Mouse (Mus musculus): ENCODE measurements at regions not wholly inside any gene's neighbourhood (a gene's known extent, or its start where the extent isn't known, plus 50 kb on each side); places are given as distances from the start of the nearest gene placed in this dataset.

DNA sequence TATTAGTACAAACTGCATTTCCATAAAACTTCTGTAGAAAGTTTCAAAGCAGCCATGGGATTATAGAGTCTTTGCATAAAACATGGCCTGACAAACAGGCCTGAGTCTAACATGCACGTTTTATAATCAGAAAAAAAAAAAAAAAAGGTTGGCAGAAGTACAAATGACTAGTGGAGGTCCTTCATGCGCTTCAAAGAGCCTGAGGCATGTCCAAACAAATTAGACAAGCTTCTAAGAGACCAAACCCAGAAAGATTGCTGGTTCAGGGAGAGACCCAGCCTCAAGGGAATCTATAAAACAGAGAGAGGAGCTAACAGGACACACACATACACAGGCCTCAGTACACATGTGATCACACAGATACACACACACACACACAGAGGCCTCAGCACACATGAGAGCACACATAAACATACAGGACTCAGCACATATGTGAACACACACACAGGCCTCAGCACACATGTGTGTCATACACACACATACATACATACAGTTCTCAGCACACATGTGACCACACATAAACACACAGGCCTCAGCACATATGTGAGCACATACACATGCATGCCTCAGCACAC is 57.0 kb upstream of the Gnaq start:
- DNase-seq: peak; percentile 8

DNA sequence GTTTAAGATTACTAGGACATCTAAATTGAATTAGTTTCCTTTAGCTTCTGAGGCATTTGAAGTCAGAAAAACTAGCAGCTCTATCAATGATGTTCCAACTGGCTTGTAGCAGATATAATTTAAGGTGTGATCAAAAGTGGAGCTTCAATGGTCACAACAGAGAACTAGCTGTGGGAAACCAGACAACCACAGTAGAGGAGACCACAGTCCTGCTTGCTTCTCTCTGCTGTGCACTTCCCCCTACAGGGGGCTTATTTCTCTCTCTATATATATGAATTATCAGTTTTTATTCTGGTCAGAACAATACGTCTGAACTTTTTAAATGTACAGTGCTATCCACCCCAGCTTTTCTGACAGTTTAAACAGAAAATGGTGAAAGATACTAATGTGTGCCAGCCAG is 57.6 kb upstream of the Gnaq start:
- no peak for DNase-seq

DNA sequence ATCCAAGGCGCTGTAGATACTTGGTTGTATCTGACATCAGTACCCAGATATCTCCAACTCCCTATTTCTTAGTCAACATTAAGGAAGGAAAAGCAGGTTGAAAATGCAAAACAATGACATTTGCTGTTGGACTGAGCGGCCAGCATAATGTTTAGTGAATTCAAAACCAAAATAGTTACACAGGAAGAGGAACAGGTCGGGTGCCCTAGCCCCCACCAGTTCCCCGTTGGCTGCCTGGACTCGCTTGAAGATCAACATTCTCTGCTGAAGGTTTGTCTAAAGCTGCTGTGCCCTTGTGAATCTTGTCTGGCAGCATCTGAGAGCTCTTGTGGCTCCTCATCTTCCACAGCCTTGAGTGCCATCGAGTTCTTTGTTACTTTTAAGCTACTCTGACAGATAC is 65.3 kb upstream of the Gnaq start:
- DNase-seq: no peak

DNA sequence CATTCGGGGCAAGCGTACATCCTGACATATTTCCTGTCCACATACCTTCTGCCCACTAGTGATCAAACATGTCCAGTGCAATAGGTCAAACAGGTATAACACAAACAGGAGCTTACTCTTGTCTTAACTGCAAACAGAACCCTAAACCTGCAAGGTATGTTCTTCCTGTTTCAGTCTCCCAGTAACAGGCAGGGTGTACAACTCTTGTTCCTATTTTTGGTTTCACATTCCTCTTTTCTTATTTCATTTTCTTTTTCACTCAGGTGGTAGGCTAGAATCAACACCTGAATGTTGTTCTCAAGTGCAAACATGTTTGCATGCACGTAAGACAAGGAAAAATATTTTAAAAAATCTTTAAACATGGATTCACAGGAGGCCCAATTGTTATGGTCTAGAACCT is 67.7 kb upstream of the Gnaq start:
- DNase-seq: no peak

DNA sequence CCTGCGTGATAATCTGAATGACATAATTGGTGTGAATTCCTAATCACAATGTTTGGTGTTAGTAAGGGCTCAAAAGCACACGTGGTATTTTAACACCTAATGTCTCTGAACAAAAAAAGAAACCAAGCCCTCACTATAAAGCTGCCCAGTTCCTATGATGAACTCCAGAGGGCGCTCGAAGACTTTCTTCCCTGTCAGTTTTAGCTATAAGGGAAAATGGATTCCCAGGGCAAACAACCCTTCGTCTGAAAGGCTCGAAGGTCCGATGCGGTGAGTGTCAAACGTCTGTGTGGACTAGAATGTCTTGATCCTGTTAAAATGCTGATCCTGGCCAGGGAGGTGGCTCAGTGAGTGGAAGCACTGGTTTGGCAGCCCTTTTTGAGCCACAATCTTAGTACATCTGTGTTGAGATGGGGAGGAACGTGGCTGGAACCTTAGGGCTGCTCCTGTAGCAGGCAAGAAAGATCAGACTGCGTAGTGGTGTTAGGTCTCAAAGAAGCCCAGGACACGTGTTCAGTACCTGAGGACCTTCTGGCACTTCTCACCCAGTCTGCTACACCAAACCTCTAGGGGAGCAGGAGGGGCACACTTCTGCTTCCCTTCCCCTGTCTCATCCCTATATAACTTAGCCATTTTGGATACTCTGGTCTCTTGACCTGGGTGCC is 68.6 kb upstream of the Gnaq start:
- peak; percentile 88 for DNase-seq

DNA sequence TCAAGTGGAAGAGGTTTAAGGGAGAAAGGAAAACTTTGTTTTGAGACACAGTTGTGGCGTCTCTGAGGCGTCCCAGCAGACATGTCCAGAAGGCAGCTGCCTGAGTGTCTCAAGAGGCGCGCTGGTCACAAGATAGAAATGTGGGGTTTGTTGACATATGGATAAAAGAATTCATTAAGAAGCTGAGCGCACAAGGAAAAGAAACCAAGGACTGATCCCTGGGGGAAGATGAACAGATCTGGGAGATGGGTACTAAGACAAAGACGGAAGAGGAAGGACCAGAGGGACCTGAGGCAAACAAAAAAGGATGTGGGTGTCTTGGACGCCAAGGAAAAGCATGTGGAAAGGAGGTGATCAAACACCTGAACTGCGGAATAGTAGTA is 69.1 kb upstream of the Gnaq start:
- no peak for DNase-seq

DNA sequence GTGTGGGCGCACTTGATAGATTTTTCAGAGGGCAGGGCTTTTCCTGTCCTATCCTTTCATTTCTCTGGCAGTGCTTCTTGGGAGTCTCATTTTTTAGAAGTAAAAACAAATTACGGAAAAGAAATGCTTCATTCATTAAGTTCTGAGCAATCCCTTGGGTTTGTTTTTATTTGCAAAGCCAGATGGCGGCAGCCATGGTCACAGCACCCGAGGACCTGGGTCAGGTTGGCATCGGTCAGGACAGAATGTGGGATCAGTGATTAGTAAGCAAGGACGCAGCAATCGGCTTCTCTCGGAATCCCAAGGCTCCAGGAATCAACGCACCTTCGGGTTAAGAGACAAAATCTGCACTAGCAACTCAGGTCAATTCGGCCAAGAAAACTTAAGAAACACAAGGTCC is 70.8 kb upstream of the Gnaq start:
- no peak for DNase-seq

DNA sequence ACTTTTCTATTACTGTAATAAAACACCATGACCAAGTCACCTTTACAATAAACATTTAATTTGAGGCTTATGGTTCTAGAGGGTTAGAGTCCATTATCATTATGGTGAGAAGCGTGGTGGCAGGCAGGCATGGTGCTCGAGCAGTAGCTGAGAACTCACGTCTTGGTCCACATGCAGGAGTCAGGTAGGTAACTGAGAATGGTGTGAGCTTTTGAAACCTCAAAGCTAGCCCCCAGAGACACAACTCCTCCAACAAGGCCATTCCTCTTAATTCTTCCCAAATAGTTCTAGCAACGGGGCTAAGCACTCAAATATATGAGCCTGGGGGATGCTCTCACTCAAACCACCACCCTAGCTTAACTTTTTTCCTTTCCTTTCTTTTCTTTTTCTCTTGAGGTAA is 73.6 kb upstream of the Gnaq start:
- no peak for DNase-seq

DNA sequence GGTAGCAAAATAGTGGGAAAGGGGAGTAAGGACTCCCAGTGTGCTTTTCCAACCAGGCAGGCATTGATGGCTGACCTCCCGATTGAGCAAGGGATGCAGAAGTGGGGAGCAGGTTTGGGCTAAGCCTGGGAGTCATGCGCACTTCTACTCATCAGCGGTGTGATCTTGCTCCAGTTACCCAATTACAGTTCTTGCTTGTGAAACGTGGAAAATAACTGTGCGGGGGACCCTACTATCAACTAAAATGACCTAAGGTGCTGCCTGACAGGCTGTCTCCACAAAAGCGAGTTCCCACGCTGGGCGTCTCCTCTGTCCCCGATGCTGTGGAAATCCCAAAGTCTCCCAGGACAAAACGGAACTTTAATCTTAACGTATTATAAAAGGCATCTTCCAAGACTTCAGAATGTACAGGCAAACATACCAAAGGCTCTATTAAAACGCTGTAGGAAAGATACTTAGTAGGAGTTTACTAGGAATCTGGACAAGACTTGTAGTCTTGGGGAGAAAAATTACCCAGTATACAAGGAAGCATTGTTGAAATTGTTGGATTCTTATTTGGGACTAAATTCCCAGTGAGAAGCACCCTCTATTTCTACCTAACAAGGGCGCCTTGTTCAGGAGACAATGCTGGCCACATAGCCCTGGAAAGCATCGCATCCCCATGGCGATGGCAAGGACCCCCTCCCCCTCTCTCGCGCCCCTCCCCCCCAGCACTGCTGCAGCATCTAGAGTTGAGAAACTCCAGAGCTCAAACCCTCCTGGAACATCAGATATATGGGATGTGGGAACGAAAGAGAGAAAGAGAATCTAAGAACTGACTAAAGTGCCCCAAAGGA is 65.6 kb upstream of the Cep78 start:
- peak; percentile 70 for DNase-seq

DNA sequence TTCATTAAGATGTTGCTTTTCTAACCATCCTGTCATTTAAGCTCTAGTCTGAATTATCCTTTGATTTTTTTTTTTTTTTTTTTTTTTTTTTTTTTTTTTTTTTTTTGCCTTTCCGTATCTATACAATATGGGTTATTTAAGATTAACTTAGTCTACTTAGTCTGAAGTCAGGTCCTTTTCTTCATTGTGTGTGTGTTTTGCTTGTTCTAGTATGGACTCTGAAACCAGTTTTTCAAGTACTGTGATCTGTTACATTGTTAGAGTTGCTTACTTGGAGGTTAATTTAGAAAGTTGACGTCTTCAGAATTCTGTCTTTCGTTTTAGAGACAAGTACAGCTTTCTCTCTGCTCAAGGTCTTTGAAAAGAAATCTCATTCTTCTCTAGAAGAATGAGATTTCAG is 64.9 kb upstream of the Cep78 start:
- no peak for DNase-seq

DNA sequence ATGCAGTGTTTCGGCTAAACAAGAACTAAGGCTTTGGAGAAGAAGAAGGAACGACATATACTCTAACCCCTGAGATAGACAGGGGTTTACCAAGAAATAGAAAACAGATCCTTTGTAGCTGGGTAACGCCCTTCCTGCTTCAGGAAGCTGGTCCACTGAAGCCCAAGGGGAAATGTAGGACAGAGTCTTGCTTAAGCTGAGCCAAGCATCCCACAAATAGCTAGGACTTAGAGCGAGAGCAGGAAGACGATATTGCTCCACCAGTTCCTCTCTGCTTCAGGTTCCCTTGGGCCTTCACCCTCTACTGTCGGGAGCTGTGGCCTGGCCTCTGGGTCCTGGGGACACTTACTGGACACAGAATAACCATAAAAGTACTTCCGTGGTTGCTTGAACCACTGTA is 62.2 kb upstream of the Cep78 start:
- DNase-seq: no peak

DNA sequence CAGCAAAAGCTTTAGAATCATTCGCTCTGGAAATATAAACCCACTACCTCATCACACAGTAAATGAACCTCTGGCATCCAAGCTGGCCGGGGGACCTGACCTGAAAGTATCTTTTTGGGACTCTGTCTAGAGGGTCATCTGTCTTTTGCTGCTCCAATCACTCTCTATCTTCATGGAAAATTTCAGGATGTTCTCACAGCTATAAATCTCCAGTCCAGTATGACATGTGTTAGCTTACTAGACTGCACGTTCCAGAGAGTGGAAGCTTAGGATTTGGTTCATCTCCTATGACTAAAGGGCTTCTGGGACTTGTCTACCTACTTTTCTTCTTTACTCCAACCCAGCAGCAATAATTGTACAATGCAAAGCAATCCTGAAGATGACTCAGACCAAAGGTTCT is 60.5 kb upstream of the Cep78 start:
- DNase-seq: no peak

DNA sequence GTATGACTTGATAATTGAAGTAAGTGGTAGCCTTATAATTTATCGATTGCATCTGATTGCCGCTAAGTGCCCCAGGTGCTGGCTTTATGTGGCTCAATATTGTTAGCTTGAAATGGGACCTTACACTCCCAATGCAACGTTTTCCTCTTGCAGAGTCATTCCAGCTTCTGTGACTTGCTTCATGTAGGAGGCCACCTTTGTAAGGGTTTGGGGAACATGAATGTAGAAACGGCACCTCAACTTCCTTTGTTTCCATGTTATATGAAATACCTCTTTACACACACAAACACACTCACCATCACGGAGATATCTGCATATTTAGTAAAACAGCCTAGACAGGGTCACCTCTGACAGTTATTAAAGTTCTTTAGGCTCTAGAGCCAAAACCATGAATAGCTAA is 59.4 kb upstream of the Cep78 start:
- no peak for DNase-seq

DNA sequence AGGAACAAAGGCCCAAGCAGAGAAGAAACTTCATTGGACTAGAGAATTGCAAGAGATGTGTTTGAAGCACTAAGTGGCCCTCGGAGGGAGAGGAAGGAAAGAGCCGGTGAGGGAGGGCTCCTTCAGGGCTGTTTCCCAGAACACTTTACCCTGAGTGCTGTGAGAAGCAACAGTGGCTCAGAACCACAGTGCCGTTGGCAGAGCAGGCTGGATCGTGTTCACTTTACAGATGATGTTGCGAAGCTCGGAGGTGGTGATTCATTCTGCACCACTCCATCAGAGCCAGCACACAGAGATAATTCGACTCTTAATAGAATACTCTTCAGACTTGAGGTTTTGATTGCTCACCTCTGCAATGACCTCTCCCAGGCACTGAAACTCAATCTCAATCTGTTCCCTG is 58.2 kb upstream of the Cep78 start:
- DNase-seq: no peak

DNA sequence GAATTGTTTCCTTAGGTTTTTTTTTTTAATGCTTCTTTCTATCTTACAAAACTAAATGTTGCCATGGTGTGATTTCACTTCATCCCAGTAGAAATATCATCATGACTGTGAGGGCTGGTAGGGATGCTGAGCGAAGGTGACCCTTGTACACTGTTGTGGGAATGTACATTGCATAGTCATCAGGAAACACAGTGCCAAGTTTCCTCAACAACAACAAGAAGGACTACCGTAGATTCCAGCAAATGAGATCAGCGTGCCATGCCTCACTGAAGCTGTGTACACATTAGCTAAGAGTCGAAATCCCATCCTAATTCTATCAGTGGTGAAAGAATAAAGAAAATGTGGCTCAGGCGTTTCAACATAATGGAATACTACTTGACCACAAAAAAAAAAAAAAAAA is 57.1 kb upstream of the Cep78 start:
- DNase-seq: no peak

DNA sequence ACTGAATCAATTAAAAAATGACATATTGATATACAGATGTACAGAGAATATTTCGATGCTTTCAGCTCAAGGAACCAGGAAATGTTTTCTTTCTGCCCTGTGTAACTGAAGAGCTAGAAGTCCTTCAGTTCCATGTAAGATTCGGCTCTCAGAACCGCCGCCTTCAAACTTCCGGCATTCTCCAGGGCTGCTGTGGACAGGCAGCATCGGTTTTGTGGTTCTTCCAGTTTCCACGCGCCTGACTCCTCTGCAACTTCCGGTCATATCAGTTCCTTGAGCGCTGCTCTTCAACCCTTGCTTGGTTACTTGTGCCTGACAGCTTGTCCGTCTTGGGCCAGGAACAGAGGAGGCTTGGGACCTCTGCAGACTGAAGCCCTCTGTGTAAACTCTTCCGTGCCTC is 53.0 kb upstream of the Cep78 start:
- no peak for DNase-seq

Data from retina, postnatal 1 day (tissue).